Mouse (Mus musculus): ENCODE data around the gene Ndufs2. TPM values are rescaled to one million over a fixed set of nuclear protein-coding genes. Genes with fewer than 3 reads are reported as not detected.

The Ndufs2 gene
- total and polyA plus RNA-seq, 2 experiments from 2014 or later, result 203 to 219 TPM

GRCm38 (mm10) chr1:171271196-171271595 is 20.0 kb upstream of the Ndufs2 start:
- no peaks in the 10 kb centered on the region for H3K27me3 ChIP-seq (ENCODE audit: insufficient read depth, low read length)
- no peak for TF ChIP-seq CTCF (IDR thresholded peaks at IDR 0.05; ENCODE audit: low read depth)
- peak overlapping the region; percentile 51; the same call in 1 of the 2 replicates for H3K27ac ChIP-seq (ENCODE audit: low read depth, low read length)
- H3K4me3 ChIP-seq (ENCODE audit: low read depth, low read length), result peak overlapping the region; percentile 71
- H3K4me1 ChIP-seq (ENCODE audit: insufficient read depth), result peaks cover 8% of the 10 kb centered on the region
- peak overlapping the region; percentile 73; the same call in 1 of the 2 replicates for H3K9ac ChIP-seq
- ATAC-seq (no peak), DNase-seq (no peak)
- peak overlapping the region; percentile 96 for H3K4me2 ChIP-seq (ENCODE audit: low read depth)
- no peaks in the 10 kb centered on the region for H3K9me3 ChIP-seq (ENCODE audit: low read length)
- 55% methylated on average over 9 of the region's 9 CpGs for WGBS
- peaks cover 29% of the 10 kb centered on the region for H3K36me3 ChIP-seq (ENCODE audit: insufficient read depth)

- Histone ChIP-seq H3K4me1 (ENCODE audit: insufficient read depth) (peaks cover 8% of the 10 kb centered on the region), H3K27me3 (ENCODE audit: insufficient read depth, low read length) (no peaks in the 10 kb centered on the region), H3K27ac (ENCODE audit: low read depth, low read length) (peak overlapping the region; percentile 51), H3K4me2 (ENCODE audit: low read depth) (peak overlapping the region; percentile 96), H3K36me3 (ENCODE audit: insufficient read depth) (peaks cover 22% of the 10 kb centered on the region), H3K4me3 (ENCODE audit: low read depth, low read length) (peak overlapping the region; percentile 71), H3K9me3 (ENCODE audit: low read length) (no peaks in the 10 kb centered on the region), H3K9ac (peak overlapping the region; percentile 73)
- 2% methylated on average over 19 of the region's 19 CpGs for WGBS
- no peak for TF ChIP-seq CTCF (IDR thresholded peaks at IDR 0.05; ENCODE audit: low read depth)
- ATAC-seq (peak; percentile 45), DNase-seq (no peak)
Observed at GRCm38 (mm10) chr1:171270573-171270900, 19.3 kb upstream of the Ndufs2 start.

GRCm38 (mm10) chr1:171269848-171270572 is 18.8 kb upstream of the Ndufs2 start, which contains the start of gene B4galt3:
TSS of gene B4galt3 (plus strand) at chr1:171270328.
- H3K4me1 ChIP-seq (ENCODE audit: insufficient read depth), result peaks cover 8% of the 10 kb centered on the region
- peak within 1 kb of the TSS; percentile 51 for H3K27ac ChIP-seq (ENCODE audit: low read depth, low read length)
- H3K9ac ChIP-seq, result peak within 1 kb of the TSS; percentile 73
- peaks cover 17% of the 10 kb centered on the region for H3K36me3 ChIP-seq (ENCODE audit: insufficient read depth)
- TF ChIP-seq CTCF (IDR thresholded peaks at IDR 0.05; ENCODE audit: low read depth), result no peak
- peak; percentile 97 for ATAC-seq
- H3K4me3 ChIP-seq (ENCODE audit: low read depth, low read length), result peak within 1 kb of the TSS; percentile 71
- H3K9me3 ChIP-seq (ENCODE audit: low read length), result no peaks in the 10 kb centered on the region
- peak within 1 kb of the TSS; percentile 96 for H3K4me2 ChIP-seq (ENCODE audit: low read depth)
- 3% methylated on average over 36 of the region's 36 CpGs for WGBS
- no peaks in the 10 kb centered on the region for H3K27me3 ChIP-seq (ENCODE audit: insufficient read depth, low read length)
- peak; percentile 92 for DNase-seq

- Histone ChIP-seq H3K4me2 (ENCODE audit: low read depth) (no peak overlapping the region), H3K27me3 (ENCODE audit: insufficient read depth, low read length) (no peaks in the 10 kb centered on the region), H3K4me1 (ENCODE audit: insufficient read depth) (peaks cover 15% of the 10 kb centered on the region), H3K9me3 (ENCODE audit: low read length) (no peaks in the 10 kb centered on the region), H3K9ac (no peak overlapping the region), H3K4me3 (ENCODE audit: low read depth, low read length) (no peak overlapping the region), H3K27ac (ENCODE audit: low read depth, low read length) (no peak overlapping the region), H3K36me3 (ENCODE audit: insufficient read depth) (peaks cover under 1% of the 10 kb centered on the region; the same call in 1 of the 2 replicates)
- ATAC-seq (no peak), DNase-seq (no peak)
- no peak for TF ChIP-seq CTCF (IDR thresholded peaks at IDR 0.05; ENCODE audit: low read depth)
- WGBS, result 56% methylated on average over 1 of the region's 1 CpGs
Observed at GRCm38 (mm10) chr1:171268341-171268740, 17.2 kb upstream of the Ndufs2 start.

GRCm38 (mm10) chr1:171265971-171266744 is 15.0 kb upstream of the Ndufs2 start:
- Histone ChIP-seq H3K9ac (no peak overlapping the region), H3K27me3 (ENCODE audit: insufficient read depth, low read length) (no peaks in the 10 kb centered on the region), H3K4me2 (ENCODE audit: low read depth) (no peak overlapping the region), H3K4me3 (ENCODE audit: low read depth, low read length) (no peak overlapping the region), H3K27ac (ENCODE audit: low read depth, low read length) (no peak overlapping the region), H3K4me1 (ENCODE audit: insufficient read depth) (peaks cover 17% of the 10 kb centered on the region), H3K9me3 (ENCODE audit: low read length) (no peaks in the 10 kb centered on the region), H3K36me3 (ENCODE audit: insufficient read depth) (no peaks in the 10 kb centered on the region)
- DNase-seq (no peak), ATAC-seq (no peak)
- TF ChIP-seq CTCF (IDR thresholded peaks at IDR 0.05; ENCODE audit: low read depth), result no peak
- WGBS, result 76% methylated on average over 4 of the region's 4 CpGs

GRCm38 (mm10) chr1:171263666-171264461 is 12.7 kb upstream of the Ndufs2 start:
- Histone ChIP-seq H3K4me1 (ENCODE audit: insufficient read depth) (peaks cover 12% of the 10 kb centered on the region; the same call in 1 of the 2 replicates), H3K27me3 (ENCODE audit: insufficient read depth, low read length) (no peaks in the 10 kb centered on the region), H3K27ac (ENCODE audit: low read depth, low read length) (peak overlapping the region; percentile 82), H3K9me3 (ENCODE audit: low read length) (no peaks in the 10 kb centered on the region), H3K36me3 (ENCODE audit: insufficient read depth) (0 out of 2 replicates have a peak, but pooled peaks cover 4% of the 10 kb centered on the region), H3K4me2 (ENCODE audit: low read depth) (peak overlapping the region; percentile 50), H3K9ac (no peak overlapping the region), H3K4me3 (ENCODE audit: low read depth, low read length) (no peak overlapping the region)
- DNase-seq, result no peak
- TF ChIP-seq CTCF (IDR thresholded peaks at IDR 0.05; ENCODE audit: low read depth), result peak; percentile 41
- 66% methylated on average over 3 of the region's 3 CpGs for WGBS
- no peak for ATAC-seq

Measured in forebrain, postnatal 0 days (tissue).